Mouse (Mus musculus): ENCODE measurements at regions not wholly inside any gene's neighbourhood (a gene's known extent, or its start where the extent isn't known, plus 50 kb on each side); places are given as distances from the start of the nearest gene placed in this dataset.

GRCm38 (mm10) chr3:37894599-37894998, 170.3 kb upstream of the Gm5148 start:
- no peak overlapping the region for H3K27ac ChIP-seq (replicated peaks; ENCODE audit: low read depth, low read length)

GRCm38 (mm10) chr3:37890202-37890601, 165.9 kb upstream of the Gm5148 start:
- DNase-seq (ENCODE audit: low spot score) (no peak), ATAC-seq (replicated peaks; ENCODE audit: insufficient number of reproducible peaks, low FRiP score, low TSS enrichment, low read depth) (no peak)
- Histone ChIP-seq H3K36me3 (replicated peaks; ENCODE audit: control insufficient read depth, insufficient read depth, low read depth, low read length) (no peaks in the 10 kb centered on the region), H3K4me2 (ENCODE audit: low read depth, low read length) (no peak overlapping the region), H3K9me3 (replicated peaks; ENCODE audit: control insufficient read depth, low read length) (no peaks in the 10 kb centered on the region), H3K4me1 (ENCODE audit: control insufficient read depth, insufficient read depth, low read length) (no peaks in the 10 kb centered on the region), H3K27me3 (ENCODE audit: control insufficient read depth, insufficient read depth, low read length) (no peaks in the 10 kb centered on the region), H3K27ac (replicated peaks; ENCODE audit: low read depth, low read length) (no peak overlapping the region), H3K4me3 (ENCODE audit: low read depth, low read length) (no peak overlapping the region), H3K9ac (replicated peaks; ENCODE audit: low read length) (no peak overlapping the region)
- WGBS, result 75% methylated on average over 1 of the region's 1 CpGs

More at GRCm38 (mm10) chr3:37894599-37894998, 170.3 kb upstream of the Gm5148 start:
- no peak overlapping the region for H3K9ac ChIP-seq (replicated peaks; ENCODE audit: low read length)
- no peaks in the 10 kb centered on the region for H3K36me3 ChIP-seq (replicated peaks; ENCODE audit: control insufficient read depth, insufficient read depth, low read depth, low read length)
- DNase-seq (ENCODE audit: low spot score), result no peak
- H3K9me3 ChIP-seq (replicated peaks; ENCODE audit: control insufficient read depth, low read length), result no peaks in the 10 kb centered on the region
- no peak for ATAC-seq (replicated peaks; ENCODE audit: insufficient number of reproducible peaks, low FRiP score, low TSS enrichment, low read depth)
- H3K4me2 ChIP-seq (ENCODE audit: low read depth, low read length), result no peak overlapping the region
- no peaks in the 10 kb centered on the region for H3K27me3 ChIP-seq (ENCODE audit: control insufficient read depth, insufficient read depth, low read length)
- 77% methylated on average over 2 of the region's 2 CpGs for WGBS
- H3K4me1 ChIP-seq (ENCODE audit: control insufficient read depth, insufficient read depth, low read length), result no peaks in the 10 kb centered on the region; the same call in 1 of the 2 replicates
- H3K4me3 ChIP-seq (ENCODE audit: low read depth, low read length), result no peak overlapping the region

- Histone ChIP-seq H3K9ac (replicated peaks; ENCODE audit: low read length) (no peak overlapping the region), H3K27me3 (ENCODE audit: control insufficient read depth, insufficient read depth, low read length) (no peaks in the 10 kb centered on the region), H3K36me3 (replicated peaks; ENCODE audit: control insufficient read depth, insufficient read depth, low read depth, low read length) (no peaks in the 10 kb centered on the region), H3K4me1 (ENCODE audit: control insufficient read depth, insufficient read depth, low read length) (no peaks in the 10 kb centered on the region), H3K4me2 (ENCODE audit: low read depth, low read length) (no peak overlapping the region), H3K9me3 (replicated peaks; ENCODE audit: control insufficient read depth, low read length) (no peaks in the 10 kb centered on the region), H3K27ac (replicated peaks; ENCODE audit: low read depth, low read length) (no peak overlapping the region), H3K4me3 (ENCODE audit: low read depth, low read length) (no peak overlapping the region)
- 44% methylated on average over 6 of the region's 6 CpGs for WGBS
- ATAC-seq (replicated peaks; ENCODE audit: insufficient number of reproducible peaks, low FRiP score, low TSS enrichment, low read depth) (no peak), DNase-seq (ENCODE audit: low spot score) (no peak)
These were observed 164.2 kb upstream of the Gm5148 start for GRCm38 (mm10) chr3:37888455-37888854.

- 72% methylated on average over 3 of the region's 3 CpGs for WGBS
- Histone ChIP-seq H3K36me3 (replicated peaks; ENCODE audit: control insufficient read depth, insufficient read depth, low read depth, low read length) (no peaks in the 10 kb centered on the region), H3K27me3 (ENCODE audit: control insufficient read depth, insufficient read depth, low read length) (no peaks in the 10 kb centered on the region), H3K4me3 (ENCODE audit: low read depth, low read length) (no peak overlapping the region), H3K4me1 (ENCODE audit: control insufficient read depth, insufficient read depth, low read length) (no peaks in the 10 kb centered on the region), H3K9me3 (replicated peaks; ENCODE audit: control insufficient read depth, low read length) (no peaks in the 10 kb centered on the region), H3K9ac (replicated peaks; ENCODE audit: low read length) (no peak overlapping the region), H3K4me2 (ENCODE audit: low read depth, low read length) (no peak overlapping the region), H3K27ac (replicated peaks; ENCODE audit: low read depth, low read length) (no peak overlapping the region)
- no peak for DNase-seq (ENCODE audit: low spot score)
- ATAC-seq (replicated peaks; ENCODE audit: insufficient number of reproducible peaks, low FRiP score, low TSS enrichment, low read depth), result no peak
These were observed 163.4 kb upstream of the Gm5148 start for GRCm38 (mm10) chr3:37887711-37888110.

- ATAC-seq (replicated peaks; ENCODE audit: insufficient number of reproducible peaks, low FRiP score, low TSS enrichment, low read depth), result no peak
These were observed 162.6 kb upstream of the Gm5148 start for GRCm38 (mm10) chr3:37886705-37887454.

GRCm38 (mm10) chr3:37885776-37886175, 161.5 kb upstream of the Gm5148 start:
- 87% methylated on average over 6 of the region's 6 CpGs for WGBS
- no peak for ATAC-seq (replicated peaks; ENCODE audit: insufficient number of reproducible peaks, low FRiP score, low TSS enrichment, low read depth)
- no peaks in the 10 kb centered on the region for H3K4me1 ChIP-seq (ENCODE audit: control insufficient read depth, insufficient read depth, low read length)
- H3K36me3 ChIP-seq (replicated peaks; ENCODE audit: control insufficient read depth, insufficient read depth, low read depth, low read length), result no peaks in the 10 kb centered on the region
- no peak overlapping the region for H3K4me2 ChIP-seq (ENCODE audit: low read depth, low read length)
- no peak overlapping the region for H3K9ac ChIP-seq (replicated peaks; ENCODE audit: low read length)
- no peaks in the 10 kb centered on the region for H3K27me3 ChIP-seq (ENCODE audit: control insufficient read depth, insufficient read depth, low read length)
- H3K4me3 ChIP-seq (ENCODE audit: low read depth, low read length), result no peak overlapping the region
- H3K27ac ChIP-seq (replicated peaks; ENCODE audit: low read depth, low read length), result no peak overlapping the region
- no peaks in the 10 kb centered on the region for H3K9me3 ChIP-seq (replicated peaks; ENCODE audit: control insufficient read depth, low read length)
- DNase-seq (ENCODE audit: low spot score), result no peak

More at GRCm38 (mm10) chr3:37886705-37887454, 162.6 kb upstream of the Gm5148 start:
- Histone ChIP-seq H3K27ac (replicated peaks; ENCODE audit: low read depth, low read length) (no peak overlapping the region), H3K4me1 (ENCODE audit: control insufficient read depth, insufficient read depth, low read length) (no peaks in the 10 kb centered on the region), H3K9me3 (replicated peaks; ENCODE audit: control insufficient read depth, low read length) (no peaks in the 10 kb centered on the region), H3K36me3 (replicated peaks; ENCODE audit: control insufficient read depth, insufficient read depth, low read depth, low read length) (no peaks in the 10 kb centered on the region), H3K27me3 (ENCODE audit: control insufficient read depth, insufficient read depth, low read length) (no peaks in the 10 kb centered on the region), H3K4me2 (ENCODE audit: low read depth, low read length) (no peak overlapping the region), H3K9ac (replicated peaks; ENCODE audit: low read length) (no peak overlapping the region), H3K4me3 (ENCODE audit: low read depth, low read length) (no peak overlapping the region)
- DNase-seq (ENCODE audit: low spot score), result no peak
- 88% methylated on average over 3 of the region's 3 CpGs for WGBS

- no peak overlapping the region for H3K27ac ChIP-seq (replicated peaks; ENCODE audit: low read depth, low read length)
- no peaks in the 10 kb centered on the region for H3K4me1 ChIP-seq (ENCODE audit: control insufficient read depth, insufficient read depth, low read length)
- no peak for ATAC-seq (replicated peaks; ENCODE audit: insufficient number of reproducible peaks, low FRiP score, low TSS enrichment, low read depth)
- H3K9ac ChIP-seq (replicated peaks; ENCODE audit: low read length), result no peak overlapping the region
- H3K36me3 ChIP-seq (replicated peaks; ENCODE audit: control insufficient read depth, insufficient read depth, low read depth, low read length), result no peaks in the 10 kb centered on the region
- no peaks in the 10 kb centered on the region for H3K27me3 ChIP-seq (ENCODE audit: control insufficient read depth, insufficient read depth, low read length)
- no peaks in the 10 kb centered on the region for H3K9me3 ChIP-seq (replicated peaks; ENCODE audit: control insufficient read depth, low read length)
- H3K4me2 ChIP-seq (ENCODE audit: low read depth, low read length), result no peak overlapping the region
- H3K4me3 ChIP-seq (ENCODE audit: low read depth, low read length), result no peak overlapping the region
- DNase-seq (ENCODE audit: low spot score), result no peak
- 38% methylated on average over 5 of the region's 5 CpGs for WGBS
These were observed 158.1 kb upstream of the Gm5148 start for GRCm38 (mm10) chr3:37882417-37882816.

GRCm38 (mm10) chr3:37881016-37881415, 156.7 kb upstream of the Gm5148 start:
- Histone ChIP-seq H3K27ac (replicated peaks; ENCODE audit: low read depth, low read length) (no peak overlapping the region), H3K4me1 (ENCODE audit: control insufficient read depth, insufficient read depth, low read length) (no peaks in the 10 kb centered on the region), H3K27me3 (ENCODE audit: control insufficient read depth, insufficient read depth, low read length) (no peaks in the 10 kb centered on the region), H3K9ac (replicated peaks; ENCODE audit: low read length) (no peak overlapping the region), H3K36me3 (replicated peaks; ENCODE audit: control insufficient read depth, insufficient read depth, low read depth, low read length) (no peaks in the 10 kb centered on the region), H3K4me2 (ENCODE audit: low read depth, low read length) (no peak overlapping the region), H3K9me3 (replicated peaks; ENCODE audit: control insufficient read depth, low read length) (no peaks in the 10 kb centered on the region), H3K4me3 (ENCODE audit: low read depth, low read length) (no peak overlapping the region)
- no peak for DNase-seq (ENCODE audit: low spot score)
- ATAC-seq (replicated peaks; ENCODE audit: insufficient number of reproducible peaks, low FRiP score, low TSS enrichment, low read depth), result no peak
- WGBS, result 69% methylated on average over 2 of the region's 2 CpGs
